In the genomic region with DNA sequence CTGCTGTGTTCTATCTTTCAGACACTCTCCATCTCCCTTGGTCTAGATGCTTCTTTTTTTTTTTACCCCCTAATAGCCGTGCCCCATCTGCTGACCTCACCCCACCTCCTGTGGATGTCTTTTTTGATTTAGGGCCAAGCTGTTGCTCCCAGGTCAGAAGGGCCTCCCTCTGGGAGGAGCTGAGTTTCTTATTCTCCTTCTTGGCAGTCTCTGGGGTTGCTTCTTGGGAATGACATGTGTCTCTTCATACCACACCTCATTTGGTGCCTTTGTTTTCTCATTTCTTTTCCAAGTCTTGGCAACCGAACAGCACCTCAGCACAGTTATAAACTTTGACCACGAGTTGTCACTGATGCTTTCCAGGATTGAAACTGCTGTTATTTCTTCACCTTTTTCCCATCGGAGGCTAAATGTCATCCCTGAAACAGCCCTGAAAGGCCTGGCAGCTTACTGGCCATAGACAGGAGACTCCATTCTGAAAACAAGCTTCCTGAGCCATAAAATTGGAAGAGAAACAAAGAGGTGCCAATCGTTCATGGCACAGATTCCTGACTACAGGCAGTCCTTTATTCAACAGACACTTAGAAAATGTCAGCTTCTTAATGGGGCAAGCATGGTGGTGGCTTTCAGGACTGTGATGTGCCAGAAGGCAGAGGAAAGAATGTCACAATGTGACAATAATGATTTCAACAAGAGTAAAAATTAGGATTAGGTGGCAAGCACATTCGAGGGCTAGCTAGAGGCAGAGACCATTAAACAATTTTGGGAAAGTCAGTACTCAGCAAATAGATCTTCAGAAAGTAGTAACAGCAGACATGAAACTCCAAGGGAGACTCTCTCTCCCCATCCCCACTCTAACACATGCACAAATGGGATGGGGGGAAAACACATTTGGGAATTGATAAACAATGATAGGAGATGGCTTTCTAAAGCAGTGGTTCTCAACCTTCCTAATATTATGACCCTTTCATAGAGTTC, we compare ENCODE assay signal across 18 mouse cellular contexts.
DNase-seq lines count a peak whose midpoint lies in the region; ATAC-seq and TF ChIP-seq lines count a peak whose summit lies in the region.
"Had no signal": no experiment of that assay in that cellular context is flagged by ENCODE, and none has a peak within 500 bp of the region (broad histone marks: within the 10 kb centered on the region; RNA-seq: fewer than 3 reads in every experiment).

No protein-coding gene starts in this region.

- no peak overlapping the region for H3K4me2 ChIP-seq in limb, embryonic 11.5 days (ENCODE audit: low read depth, severe bottlenecking)
- no peak overlapping the region for H3K4me2 ChIP-seq in lung, postnatal 0 days (replicated peaks; ENCODE audit: low read depth, low read length)
- H3K4me2 ChIP-seq: liver, embryonic 12.5 days; midbrain, embryonic 13.5 days; neural tube, embryonic 13.5 days had no signal

- TF ChIP-seq EP300 in lung, postnatal 0 days (IDR thresholded peaks at IDR 0.05) = peak; percentile 81

- peak; percentile 19 for DNase-seq in limb, embryonic 11.5 days (ENCODE audit: low spot score)
- DNase-seq in limb, embryonic 10.5 days (ENCODE audit: low spot score) = no peak
- peak; percentile 50 for DNase-seq in forelimb bud, embryonic 11.5 days (ENCODE audit: low read depth, low spot score)
- peak; percentile 87 for DNase-seq in lung, postnatal 0 days (ENCODE audit: low spot score)
- peak; percentile 4 for DNase-seq in yolk sac, embryonic 10.5 days (ENCODE audit: low spot score)
- DNase-seq in frontal cortex, postnatal 25 days (ENCODE audit: low spot score in 2 of 2) = no peak
- no peak for DNase-seq in cerebellum, adult 18-20 months
- DNase-seq in frontal cortex, postnatal 10 days (ENCODE audit: low spot score in 2 of 2) = no peak
- DNase-seq: adrenal gland, postnatal 36 days; cerebellum, adult 9-10 months; gastrocnemius, postnatal 10 days; kidney, adult 11 months; thymus, postnatal 4 days had no signal

- ATAC-seq in limb, embryonic 11.5 days (ENCODE audit: insufficient number of reproducible peaks, low FRiP score, low TSS enrichment, low read depth) = no peak
- ATAC-seq in lung, postnatal 0 days = peak; percentile 91
- ATAC-seq: liver, embryonic 12.5 days; midbrain, embryonic 13.5 days had no signal

- no peak overlapping the region for H3K27ac ChIP-seq in limb, embryonic 11.5 days (replicated peaks; ENCODE audit: low read depth, low read length)
- H3K27ac ChIP-seq in limb, embryonic 10.5 days = no peak overlapping the region
- peak overlapping the region; percentile 3; the same call in 1 of the 2 replicates for H3K27ac ChIP-seq in lung, postnatal 0 days (ENCODE audit: low read length)
- H3K27ac ChIP-seq: kidney, postnatal 0 days; liver, embryonic 12.5 days; midbrain, embryonic 13.5 days; neural tube, embryonic 13.5 days had no signal

- WGBS in limb, embryonic 11.5 days = 11% methylated on average over 6 of the region's 6 CpGs
- 15% methylated on average over 6 of the region's 6 CpGs for WGBS in limb, embryonic 10.5 days
- 37% methylated on average over 6 of the region's 6 CpGs for WGBS in lung, postnatal 0 days

- H3K36me3 ChIP-seq in limb, embryonic 11.5 days (ENCODE audit: control insufficient read depth, insufficient read depth, low read length) = no peaks in the 10 kb centered on the region
- H3K36me3 ChIP-seq in limb, embryonic 10.5 days = no peaks in the 10 kb centered on the region
- H3K36me3 ChIP-seq in lung, postnatal 0 days (ENCODE audit: insufficient read depth, low read length) = no peaks in the 10 kb centered on the region
- H3K36me3 ChIP-seq: liver, embryonic 12.5 days; midbrain, embryonic 13.5 days; neural tube, embryonic 13.5 days had no signal

- no peak for TF ChIP-seq CTCF in lung, postnatal 0 days (IDR thresholded peaks at IDR 0.05)

- no peaks in the 10 kb centered on the region for H3K27me3 ChIP-seq in limb, embryonic 11.5 days (ENCODE audit: control insufficient read depth, insufficient read depth, low read length)
- H3K27me3 ChIP-seq in limb, embryonic 10.5 days (ENCODE audit: low read depth, poor library complexity, severe bottlenecking) = no peaks in the 10 kb centered on the region
- H3K27me3 ChIP-seq in lung, postnatal 0 days (replicated peaks; ENCODE audit: insufficient read depth, low read length) = no peaks in the 10 kb centered on the region
- H3K27me3 ChIP-seq: CH12.LX; liver, embryonic 12.5 days; midbrain, embryonic 13.5 days; neural tube, embryonic 13.5 days had no signal

- H3K9me3 ChIP-seq in limb, embryonic 11.5 days (ENCODE audit: control insufficient read depth, low read length) = no peaks in the 10 kb centered on the region
- H3K9me3 ChIP-seq in limb, embryonic 10.5 days (replicated peaks) = no peaks in the 10 kb centered on the region
- no peaks in the 10 kb centered on the region for H3K9me3 ChIP-seq in lung, postnatal 0 days (ENCODE audit: low read length)
- H3K9me3 ChIP-seq: liver, embryonic 12.5 days; midbrain, embryonic 13.5 days; neural tube, embryonic 13.5 days had no signal

- H3K4me1 ChIP-seq in limb, embryonic 11.5 days (ENCODE audit: control insufficient read depth, insufficient read depth, low read length) = no peaks in the 10 kb centered on the region
- H3K4me1 ChIP-seq in limb, embryonic 10.5 days = peaks cover 8% of the 10 kb centered on the region; the same call in 1 of the 2 replicates
- H3K4me1 ChIP-seq in lung, postnatal 0 days (ENCODE audit: insufficient read depth, low read depth, low read length) = no peaks in the 10 kb centered on the region
- H3K4me1 ChIP-seq: liver, embryonic 12.5 days; midbrain, embryonic 13.5 days; neural tube, embryonic 13.5 days had no signal

- H3K9ac ChIP-seq in limb, embryonic 11.5 days (ENCODE audit: low read length) = no peak overlapping the region
- H3K9ac ChIP-seq in lung, postnatal 0 days (replicated peaks; ENCODE audit: low read depth) = no peak overlapping the region
- H3K9ac ChIP-seq: liver, embryonic 12.5 days; midbrain, embryonic 13.5 days; neural tube, embryonic 13.5 days had no signal

- H3K4me3 ChIP-seq in limb, embryonic 11.5 days (ENCODE audit: low read depth, low read length) = no peak overlapping the region
- H3K4me3 ChIP-seq in limb, embryonic 10.5 days = no peak overlapping the region
- H3K4me3 ChIP-seq in lung, postnatal 0 days (ENCODE audit: low read depth, low read length) = no peak overlapping the region
- H3K4me3 ChIP-seq: liver, embryonic 12.5 days; midbrain, embryonic 13.5 days; neural tube, embryonic 13.5 days had no signal

Comparison
In these comparisons a context has a peak if more than half of its experiments do, and no peak if none do; other contexts are left out.
1. DNase-seq: peak in limb, embryonic 11.5 days (single experiment), forelimb bud, embryonic 11.5 days (single experiment), lung, postnatal 0 days (single experiment) and yolk sac, embryonic 10.5 days (single experiment); none in limb, embryonic 10.5 days (single experiment), frontal cortex, postnatal 25 days (0 of 2), cerebellum, adult 18-20 months (0 of 2) and frontal cortex, postnatal 10 days (0 of 2).